Mouse (Mus musculus): Measurements from ENCODE around the gene Fgr. TPM values are rescaled to one million over a fixed set of nuclear protein-coding genes. Genes with fewer than 3 reads are reported as not detected.
"Not testable (repeated sequence)": the region's sequence is repeated elsewhere in the genome, so short reads cannot be mapped to it uniquely, and the experiment has no call there.

Gene Fgr
- 0.36 and 0.43 TPM in 2 replicates for polyA plus RNA-seq (2016; fragmentation: Nextera tagmentation; extraction: Ambion mirVana)

DNA sequence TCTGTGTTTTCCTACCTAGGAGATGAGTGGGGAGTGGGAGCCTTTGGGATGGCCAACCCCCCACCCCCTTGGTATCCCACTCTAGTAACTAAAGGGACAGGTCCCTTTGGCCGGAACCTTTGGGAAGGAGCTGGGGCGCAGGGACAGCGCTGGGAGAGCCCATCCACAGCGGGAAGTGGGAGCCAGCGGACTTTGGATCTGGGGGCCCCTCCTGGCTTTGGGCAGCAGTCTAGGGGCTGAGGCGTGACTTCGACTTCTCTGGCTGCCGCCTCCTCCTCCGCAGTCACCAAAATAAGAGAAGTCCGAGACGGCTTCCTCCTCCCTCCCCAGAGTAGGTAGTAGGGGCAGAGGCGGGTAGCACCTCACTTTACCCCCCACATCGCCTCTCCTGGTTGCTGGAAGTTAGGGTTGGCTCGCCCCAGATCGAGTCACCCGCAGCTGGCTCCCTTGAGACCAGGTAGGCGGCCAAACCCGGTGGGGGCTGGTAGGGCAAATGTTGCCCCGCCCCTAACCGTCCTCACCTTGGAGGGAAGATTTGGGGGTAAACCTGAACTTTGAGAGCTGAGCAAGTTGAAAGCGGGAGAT, at the start of gene Fgr:
Gene Fgr, plus strand, starts transcription at position 282 of the 585 bp plus-strand sequence.
- H3K4me1 ChIP-seq, result peaks cover 36% of the 10 kb centered on the region
- H3K27ac ChIP-seq, result peak within 1 kb of the TSS; percentile 78
- 7% methylated on average over 21 of the region's 21 CpGs for WGBS
- peaks cover 59% of the 10 kb centered on the region for H3K27me3 ChIP-seq (ENCODE audit: insufficient read depth, poor library complexity, severe bottlenecking)
- no peak for DNase-seq (ENCODE audit: low spot score)
- H3K36me3 ChIP-seq, result no peaks in the 10 kb centered on the region
- H3K9me3 ChIP-seq, result no peaks in the 10 kb centered on the region
- peak within 1 kb of the TSS; percentile 48 for H3K4me3 ChIP-seq

DNA sequence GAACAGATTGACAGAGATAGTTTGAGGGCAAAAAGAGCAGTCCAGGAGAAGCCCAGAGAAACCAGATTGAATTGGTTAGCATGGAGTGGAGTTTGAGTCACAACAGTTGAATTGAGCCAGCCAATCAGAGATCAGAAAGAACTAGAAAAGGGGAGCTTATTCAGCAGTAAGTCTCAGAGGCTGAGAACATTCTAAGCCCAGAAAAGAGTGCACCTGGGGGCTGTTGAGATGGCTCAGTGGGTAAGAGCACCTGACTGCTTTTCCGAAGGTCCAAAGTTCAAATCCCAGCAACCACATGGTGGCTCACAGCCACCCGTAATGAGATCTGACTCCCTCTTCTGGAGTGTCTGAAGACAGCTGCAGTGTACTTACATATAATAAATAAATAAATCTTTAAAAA, 47.4 kb upstream of the Fgr start:
- H3K4me3 ChIP-seq; H3K27me3 ChIP-seq (ENCODE audit: insufficient read depth, poor library complexity, severe bottlenecking); H3K4me1 ChIP-seq; H3K9me3 ChIP-seq; DNase-seq (ENCODE audit: low spot score); H3K27ac ChIP-seq; H3K36me3 ChIP-seq: not testable (repeated sequence)
- WGBS, result 70% methylated on average over 2 of the region's 2 CpGs

DNA sequence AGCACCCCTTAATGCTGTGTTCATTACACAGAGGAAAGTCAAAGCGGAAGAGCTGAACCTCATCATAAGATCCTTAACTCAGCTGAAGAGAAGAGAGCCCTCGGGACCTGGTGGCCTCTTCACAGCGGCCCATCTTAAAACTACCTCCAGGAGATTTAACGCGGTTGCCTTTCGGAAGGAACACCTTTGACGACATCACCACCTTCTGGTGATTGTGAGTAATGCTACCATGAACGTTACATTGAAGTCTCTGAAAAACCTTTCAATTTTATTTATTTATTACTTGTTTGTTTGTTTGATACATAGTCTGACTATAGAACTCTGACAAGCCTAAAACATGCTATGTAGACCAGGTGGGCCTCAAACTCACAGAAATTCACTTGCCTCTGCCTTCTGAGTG, 43.1 kb upstream of the Fgr start:
- H3K4me1 ChIP-seq, result peaks cover 9% of the 10 kb centered on the region
- 8% methylated on average over 8 of the region's 8 CpGs for WGBS
- H3K36me3 ChIP-seq, result no peaks in the 10 kb centered on the region
- DNase-seq (ENCODE audit: low spot score), result no peak
- no peak overlapping the region for H3K27ac ChIP-seq
- H3K4me3 ChIP-seq, result no peak overlapping the region
- no peaks in the 10 kb centered on the region for H3K9me3 ChIP-seq
- H3K27me3 ChIP-seq (ENCODE audit: insufficient read depth, poor library complexity, severe bottlenecking), result 0 out of 2 replicates have a peak, but pooled peaks cover 5% of the 10 kb centered on the region

DNA sequence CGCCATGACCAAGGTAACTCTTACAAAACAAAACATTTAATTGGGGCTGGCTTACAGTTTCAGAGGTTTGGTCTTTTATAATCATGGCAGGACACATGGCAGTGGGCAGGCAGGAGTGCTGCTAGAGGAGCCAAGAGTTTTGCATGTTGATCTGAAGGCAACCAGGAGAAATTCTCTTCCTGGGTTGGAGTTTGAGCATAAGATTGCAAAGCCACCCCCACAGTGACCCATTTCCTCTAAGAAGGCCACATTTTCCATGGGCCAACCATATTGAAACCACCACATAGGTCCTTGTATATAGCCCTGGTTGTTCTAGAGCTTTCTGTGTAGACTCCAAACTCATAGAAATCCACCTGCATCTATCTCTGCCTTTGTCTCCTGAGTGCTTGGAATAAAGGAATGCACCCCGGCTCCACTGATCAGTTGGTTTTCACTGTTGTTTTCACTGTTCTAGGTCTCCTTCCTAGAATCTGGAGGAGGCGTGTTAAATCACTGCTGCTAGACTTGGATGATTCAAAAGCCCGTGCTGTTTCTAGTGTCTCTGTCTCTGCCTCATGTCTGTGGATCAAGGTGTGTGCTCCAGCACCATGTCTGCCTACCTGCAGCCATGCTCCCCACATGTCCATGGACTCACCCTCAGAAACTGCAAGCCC, 41.0 kb upstream of the Fgr start:
- DNase-seq (ENCODE audit: low spot score), result no peak
- 72% methylated on average over 4 of the region's 4 CpGs for WGBS
- Histone ChIP-seq H3K27me3 (ENCODE audit: insufficient read depth, poor library complexity, severe bottlenecking) (0 out of 2 replicates have a peak, but pooled peaks cover 5% of the 10 kb centered on the region), H3K36me3 (no peaks in the 10 kb centered on the region), H3K4me1 (peaks cover 9% of the 10 kb centered on the region), H3K9me3 (no peaks in the 10 kb centered on the region), H3K27ac (no peak overlapping the region), H3K4me3 (no peak overlapping the region)

DNA sequence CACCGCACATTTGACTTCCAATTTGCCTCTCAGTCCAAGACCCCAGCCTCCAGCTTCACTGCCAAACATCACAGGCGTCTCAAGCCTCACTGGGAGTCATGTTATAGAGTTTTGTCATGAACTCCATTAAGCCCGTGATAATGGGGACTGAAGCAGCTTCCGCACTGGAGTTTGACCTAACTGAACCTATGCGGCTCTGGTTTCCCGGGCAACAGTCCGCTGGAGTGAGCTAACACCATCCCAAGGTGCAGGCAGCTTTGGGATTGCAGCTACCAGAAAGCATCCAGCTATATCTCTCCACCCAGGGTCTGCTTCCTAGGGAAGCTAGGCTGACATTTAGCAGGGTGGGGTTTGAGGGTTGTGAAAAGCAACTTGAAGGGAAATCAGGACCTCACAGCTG, 39.3 kb upstream of the Fgr start:
- H3K27me3 ChIP-seq (ENCODE audit: insufficient read depth, poor library complexity, severe bottlenecking), result 0 out of 2 replicates have a peak, but pooled peaks cover 6% of the 10 kb centered on the region
- no peak overlapping the region for H3K27ac ChIP-seq
- 42% methylated on average over 7 of the region's 7 CpGs for WGBS
- no peak overlapping the region for H3K4me3 ChIP-seq
- no peaks in the 10 kb centered on the region for H3K36me3 ChIP-seq
- no peaks in the 10 kb centered on the region for H3K9me3 ChIP-seq
- H3K4me1 ChIP-seq, result peaks cover 18% of the 10 kb centered on the region
- DNase-seq (ENCODE audit: low spot score), result no peak

DNA sequence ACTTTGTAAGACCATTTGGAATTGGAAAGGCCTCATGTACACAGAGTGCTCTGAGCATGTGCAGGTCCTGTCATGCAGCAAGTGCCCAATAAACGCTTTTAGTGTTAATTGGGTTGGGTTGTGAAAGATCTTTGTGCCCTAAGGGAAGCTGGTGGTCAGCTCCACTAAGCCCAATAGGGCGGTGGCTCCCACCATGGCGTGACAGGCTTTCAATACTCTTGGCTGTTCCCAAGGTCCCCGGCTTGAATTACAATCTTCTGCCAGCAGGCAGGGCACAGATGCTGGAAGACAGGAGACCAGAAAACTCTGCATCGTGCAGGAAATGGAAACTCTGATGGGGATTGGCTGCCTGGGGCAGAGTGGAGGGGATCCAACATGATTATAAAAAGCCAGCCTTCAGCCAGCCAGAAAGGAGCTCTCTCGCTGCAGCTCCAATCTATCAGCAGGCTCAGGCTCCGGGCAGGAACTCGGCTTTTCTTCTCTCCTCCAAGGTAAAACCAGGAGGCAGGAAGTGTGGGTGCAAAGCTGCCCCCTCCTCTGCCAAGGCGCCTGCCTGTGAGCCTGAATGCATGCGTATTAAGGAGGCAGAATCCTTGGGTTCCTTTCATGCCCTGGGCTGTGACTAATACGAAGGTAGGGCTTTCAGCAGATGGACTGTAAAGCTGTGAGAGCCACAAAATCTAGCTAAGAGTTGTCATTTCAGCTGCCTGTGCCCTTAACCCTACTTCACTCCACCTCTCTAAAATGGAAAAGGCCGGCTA, 35.5 kb upstream of the Fgr start:
- DNase-seq (ENCODE audit: low spot score), result no peak

DNA sequence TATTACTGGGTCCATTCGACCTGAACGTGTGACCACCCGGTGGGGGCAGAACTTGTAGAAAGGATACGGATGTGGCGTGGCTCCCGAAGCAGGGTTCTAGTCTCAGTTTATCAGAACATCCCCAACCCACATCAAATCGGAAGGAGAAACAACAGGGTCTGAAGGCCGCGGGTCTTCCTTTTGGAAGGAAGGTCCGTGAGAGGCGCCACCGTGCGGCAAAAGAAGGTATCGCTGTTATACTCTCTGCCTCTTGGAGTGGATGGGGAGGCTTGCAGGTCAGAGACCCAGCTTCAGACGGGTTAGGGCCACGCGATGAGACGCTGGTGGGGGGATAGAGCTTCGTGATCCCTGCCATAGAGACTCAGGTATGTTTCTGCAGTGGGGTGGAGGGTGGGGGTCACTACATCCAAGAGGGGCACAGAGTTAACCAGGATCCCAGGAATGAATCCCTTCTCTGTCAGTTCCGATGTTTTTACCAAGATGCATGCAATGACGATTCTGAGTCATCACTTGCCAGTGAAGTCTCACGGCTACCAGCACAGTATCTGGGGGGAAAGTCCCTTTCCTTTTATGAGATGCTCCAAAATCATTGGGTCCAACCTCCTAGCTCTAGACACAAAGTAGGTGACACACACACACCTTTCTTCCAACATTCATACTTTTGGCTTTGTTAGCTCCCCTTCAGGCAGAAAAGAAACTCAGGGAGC, 34.3 kb upstream of the Fgr start:
- peaks cover 35% of the 10 kb centered on the region for H3K4me1 ChIP-seq
- no peaks in the 10 kb centered on the region for H3K9me3 ChIP-seq
- no peak overlapping the region; the same call in 1 of the 2 replicates for H3K4me3 ChIP-seq
- 27% methylated on average over 22 of the region's 22 CpGs for WGBS
- no peak overlapping the region for H3K27ac ChIP-seq
- no peak for DNase-seq (ENCODE audit: low spot score)
- H3K27me3 ChIP-seq (ENCODE audit: insufficient read depth, poor library complexity, severe bottlenecking), result peaks cover 18% of the 10 kb centered on the region
- no peaks in the 10 kb centered on the region for H3K36me3 ChIP-seq

More for the DNA sequence above, 35.5 kb upstream of the Fgr start:
- Histone ChIP-seq H3K27ac (no peak overlapping the region), H3K27me3 (ENCODE audit: insufficient read depth, poor library complexity, severe bottlenecking) (peaks cover 18% of the 10 kb centered on the region), H3K4me1 (peaks cover 32% of the 10 kb centered on the region), H3K36me3 (no peaks in the 10 kb centered on the region), H3K4me3 (no peak overlapping the region), H3K9me3 (no peaks in the 10 kb centered on the region)
- WGBS, result 56% methylated on average over 12 of the region's 12 CpGs

DNA sequence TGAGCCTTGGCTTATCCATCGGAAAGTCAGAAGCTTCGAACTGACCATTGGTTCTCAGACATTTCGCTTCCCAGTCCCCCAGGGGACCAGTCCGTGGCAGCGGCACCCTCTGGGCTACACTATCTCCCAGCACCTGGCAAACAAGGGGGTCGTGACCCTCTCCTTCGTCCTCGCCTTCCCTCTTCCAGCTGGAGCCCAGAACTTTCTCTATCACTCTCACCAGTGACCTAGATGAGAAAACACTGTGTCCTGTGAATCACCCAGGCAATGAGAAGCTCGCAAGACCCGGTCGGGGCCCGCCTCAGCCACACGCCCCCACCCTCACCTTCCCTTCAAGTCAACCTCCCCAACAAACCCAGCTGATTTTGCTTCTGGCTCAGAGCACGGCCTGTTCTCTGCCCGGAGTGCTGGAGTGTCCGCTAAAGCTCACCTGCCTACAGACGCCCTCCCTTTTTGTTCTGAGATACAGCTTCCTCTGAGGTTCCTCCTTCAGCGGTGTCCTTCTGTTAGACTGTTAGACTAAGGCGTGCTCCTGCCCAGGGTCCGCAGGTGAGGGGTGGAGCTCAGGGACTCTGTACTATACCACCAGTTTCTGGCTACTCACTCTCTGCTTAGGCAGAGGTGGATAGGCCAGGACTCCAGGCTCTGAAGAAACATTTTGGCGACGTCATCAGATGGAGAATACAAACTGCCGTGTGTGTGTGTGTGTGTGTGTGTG, 32.7 kb upstream of the Fgr start:
- no peaks in the 10 kb centered on the region for H3K9me3 ChIP-seq
- no peak for DNase-seq (ENCODE audit: low spot score)
- no peaks in the 10 kb centered on the region for H3K36me3 ChIP-seq
- H3K4me1 ChIP-seq, result peaks cover 44% of the 10 kb centered on the region
- peaks cover 18% of the 10 kb centered on the region for H3K27me3 ChIP-seq (ENCODE audit: insufficient read depth, poor library complexity, severe bottlenecking)
- H3K4me3 ChIP-seq, result no peak overlapping the region
- H3K27ac ChIP-seq, result no peak overlapping the region; the same call in 1 of the 2 replicates
- WGBS, result 47% methylated on average over 23 of the region's 23 CpGs

DNA sequence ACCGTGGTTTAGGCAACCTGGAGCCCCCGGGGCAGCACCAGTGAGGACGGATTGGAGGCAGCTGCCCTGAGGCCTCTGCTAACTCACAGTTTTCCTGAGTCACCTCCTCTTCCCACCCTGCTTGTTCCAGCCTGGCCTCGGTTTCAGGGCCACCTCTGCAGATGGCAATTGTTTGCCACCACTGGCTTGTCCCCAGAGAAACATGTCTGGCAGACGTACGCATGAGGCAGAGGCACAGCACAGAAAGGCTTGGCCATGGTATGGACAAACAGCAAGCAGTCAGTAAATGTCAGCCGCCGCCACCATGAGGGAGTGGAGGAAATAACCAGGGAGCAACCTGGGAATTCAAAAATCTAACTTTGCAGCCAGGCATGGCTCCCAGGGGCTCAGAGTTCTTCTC, 30.8 kb upstream of the Fgr start:
- Histone ChIP-seq H3K36me3 (no peaks in the 10 kb centered on the region), H3K9me3 (no peaks in the 10 kb centered on the region), H3K27ac (peak overlapping the region; percentile 36; the same call in 1 of the 2 replicates), H3K27me3 (ENCODE audit: insufficient read depth, poor library complexity, severe bottlenecking) (peaks cover 18% of the 10 kb centered on the region), H3K4me1 (peaks cover 61% of the 10 kb centered on the region), H3K4me3 (no peak overlapping the region)
- WGBS, result 71% methylated on average over 8 of the region's 8 CpGs
- DNase-seq (ENCODE audit: low spot score), result no peak

DNA sequence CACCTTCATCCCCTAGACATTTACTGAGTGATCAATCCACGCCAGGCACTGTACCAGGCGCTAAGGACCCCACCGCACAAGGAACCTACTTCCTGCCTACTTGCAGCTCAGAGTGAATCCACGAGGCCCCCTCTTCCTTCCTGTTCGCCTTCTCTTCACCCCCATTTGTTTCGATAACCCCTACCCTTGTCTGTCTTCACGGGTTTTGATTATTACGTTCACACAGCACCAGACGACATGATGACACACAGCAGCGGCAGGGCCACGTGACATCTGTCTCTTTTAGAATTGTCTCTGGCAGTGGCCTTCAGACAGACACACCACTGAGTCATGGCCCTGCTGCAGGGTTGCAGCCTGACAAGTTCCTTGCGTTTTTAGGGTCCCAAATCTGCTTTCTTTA, 29.8 kb upstream of the Fgr start:
- WGBS, result 58% methylated on average over 12 of the region's 12 CpGs
- Histone ChIP-seq H3K27me3 (ENCODE audit: insufficient read depth, poor library complexity, severe bottlenecking) (peaks cover 18% of the 10 kb centered on the region), H3K9me3 (no peaks in the 10 kb centered on the region), H3K36me3 (no peaks in the 10 kb centered on the region), H3K27ac (0 out of 2 replicates have a peak overlapping the region, but pooled peaks have one; percentile 93), H3K4me3 (no peak overlapping the region), H3K4me1 (peaks cover 60% of the 10 kb centered on the region)
- no peak for DNase-seq (ENCODE audit: low spot score)

DNA sequence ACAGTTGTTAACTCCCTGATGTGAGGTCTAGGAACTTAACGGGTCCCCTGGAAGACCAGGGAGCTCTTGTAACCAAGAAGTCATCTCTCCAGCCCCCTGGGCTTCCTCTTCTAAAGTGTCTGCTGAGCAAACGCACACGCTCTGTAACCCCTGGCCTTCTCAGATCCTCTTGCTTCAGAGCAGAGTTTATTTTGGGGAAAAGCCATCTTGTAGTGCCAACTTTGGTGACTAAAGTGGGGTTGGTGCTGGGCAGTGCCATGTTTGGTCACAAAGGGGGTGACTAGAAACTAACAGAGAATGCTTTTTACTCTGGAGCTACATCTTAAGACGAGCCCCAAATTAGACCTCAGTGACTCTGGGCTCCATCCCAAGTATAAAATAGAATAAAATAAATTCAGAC, 29.1 kb upstream of the Fgr start:
- H3K36me3 ChIP-seq, result no peaks in the 10 kb centered on the region
- H3K4me1 ChIP-seq, result peaks cover 55% of the 10 kb centered on the region
- H3K27me3 ChIP-seq (ENCODE audit: insufficient read depth, poor library complexity, severe bottlenecking), result peaks cover 16% of the 10 kb centered on the region
- peak overlapping the region; percentile 93 for H3K27ac ChIP-seq
- no peak overlapping the region for H3K4me3 ChIP-seq
- no peak for DNase-seq (ENCODE audit: low spot score)
- H3K9me3 ChIP-seq, result no peaks in the 10 kb centered on the region
- WGBS, result 72% methylated on average over 4 of the region's 4 CpGs

Data from heart, embryonic 10.5 days (tissue).